Mouse (Mus musculus) liver, adult 2 months (tissue): ENCODE results near the gene Mmp20. TPM values are rescaled to one million over a fixed set of nuclear protein-coding genes. Genes with fewer than 3 reads are reported as not detected.
A peak's percentile ranks its signal among the peaks of the same experiment; 100 is the strongest.

ENCODE experiments used
- DNase-seq: peaks from one replicate; pipeline ENCODE4 v3.0.0-alpha.2; 2011; ENCODE audit warnings: low read depth, low spot score; ENCODE audit errors: extremely low read depth
- H3K27ac ChIP-seq: fragments of 200-500 bp; replicated peaks from 2 replicates; pipeline ENCODE4 v1.5.1; 2012; ENCODE audit warnings: low read depth, mild to moderate bottlenecking, control low read depth, inconsistent platforms, low read length; ENCODE audit not compliant: insufficient read depth
- H3K27me3 ChIP-seq: fragments of 200-500 bp; 2 replicates; pipeline ENCODE4 v1.6.1; 2012; ENCODE audit warnings: mild to moderate bottlenecking, moderate library complexity, low read length, inconsistent platforms; ENCODE audit not compliant: control insufficient read depth, insufficient read depth
- H3K36me3 ChIP-seq: fragments of 200-500 bp; 2 replicates; pipeline ENCODE4 v1.6.1; 2012; ENCODE audit warnings: low read length, inconsistent platforms; ENCODE audit not compliant: control insufficient read depth, insufficient read depth
- H3K4me1 ChIP-seq: fragments of 200-500 bp; 2 replicates; pipeline ENCODE4 v1.6.1; 2011; ENCODE audit warnings: low read length; ENCODE audit not compliant: control insufficient read depth, insufficient read depth
- H3K4me3 ChIP-seq: fragments of 200-500 bp; 2 replicates; pipeline ENCODE4 v1.5.1; 2011; ENCODE audit warnings: low read depth, mild to moderate bottlenecking, control low read depth, low read length, moderate library complexity; ENCODE audit not compliant: insufficient read depth
- H3K79me2 ChIP-seq: fragments of 200-500 bp; 2 replicates; pipeline ENCODE4 v1.6.1; 2012; ENCODE audit warnings: inconsistent platforms, mild to moderate bottlenecking, low read length, moderate library complexity; ENCODE audit not compliant: control insufficient read depth, insufficient read depth
- H3K9ac ChIP-seq: fragments of 200-500 bp; 2 replicates; pipeline ENCODE4 v1.6.1; 2012; ENCODE audit warnings: low read depth, mild to moderate bottlenecking, control low read depth, inconsistent platforms, low read length
- CTCF ChIP-seq: fragments of 200-500 bp; IDR thresholded peaks from 2 replicates; pipeline ENCODE4 v1.5.1; 2011; ENCODE audit warnings: low read depth, low read length, control low read depth
- POLR2A ChIP-seq: fragments of 200-500 bp; IDR thresholded peaks from 2 replicates; pipeline ENCODE4 v1.6.1; 2011; ENCODE audit warnings: low read length, control low read depth; ENCODE audit not compliant: insufficient read depth; ENCODE audit errors: extremely low read depth
- WGBS: fragments of 180-500 bp; shearing (Covaris S2); methylation state at CpG from one replicate; pipeline ENCODE4 v1.1.7; 2018; 5-methylcytosine and 5-hydroxymethylcytosine counted together
- polyA plus RNA-seq: library from polyadenylated mRNA; depleted of rRNA; stranded (reverse); fragments of >200 nt; gene quantifications from 2 replicates; pipeline ENCODE4 v1.2.3, GENCODE M21; 2012; rRNA removed
- total RNA-seq: library from RNA; depleted of rRNA; stranded (reverse); fragments of >200 nt; gene quantifications from 2 replicates; pipeline ENCODE4 v1.2.3, GENCODE M21; 2014; rRNA removed

Gene Mmp20
- total and polyA plus RNA-seq, 2 experiments, result under 0.01 TPM; not detected in 1

GRCm38 (mm10) chr9:7708698-7709097, 80.7 kb downstream of the Mmp20 start:
- no peaks in the 10 kb centered on the region for H3K79me2 ChIP-seq
- 57% methylated on average over 6 of the region's 6 CpGs for WGBS
- H3K27me3 ChIP-seq, result no peaks in the 10 kb centered on the region
- no peak overlapping the region for H3K4me3 ChIP-seq
- TF ChIP-seq POLR2A (no peak), CTCF (no peak)
- no peak overlapping the region for H3K27ac ChIP-seq
- H3K4me1 ChIP-seq, result no peaks in the 10 kb centered on the region
- H3K9ac ChIP-seq, result no peak overlapping the region
- H3K36me3 ChIP-seq, result no peaks in the 10 kb centered on the region
- DNase-seq, result no peak

- H3K36me3 ChIP-seq, result no peaks in the 10 kb centered on the region
- no peaks in the 10 kb centered on the region for H3K4me1 ChIP-seq
- WGBS, result 80% methylated on average over 4 of the region's 4 CpGs
- TF ChIP-seq POLR2A, result no peak
- no peak for TF ChIP-seq CTCF
- H3K79me2 ChIP-seq, result no peaks in the 10 kb centered on the region
- H3K27me3 ChIP-seq, result no peaks in the 10 kb centered on the region
- H3K4me3 ChIP-seq, result no peak overlapping the region
- H3K27ac ChIP-seq, result no peak overlapping the region
- H3K9ac ChIP-seq, result no peak overlapping the region
- DNase-seq, result no peak
Observed at GRCm38 (mm10) chr9:7711196-7711595, 83.2 kb downstream of the Mmp20 start.

GRCm38 (mm10) chr9:7714062-7714907, 86.3 kb downstream of the Mmp20 start:
- no peak overlapping the region for H3K27ac ChIP-seq
- WGBS, result 27% methylated on average over 4 of the region's 4 CpGs
- no peaks in the 10 kb centered on the region for H3K79me2 ChIP-seq
- TF ChIP-seq POLR2A (no peak), CTCF (peak; percentile 22; the same call in 1 of the 2 replicates)
- DNase-seq, result peak; percentile 44
- H3K36me3 ChIP-seq, result no peaks in the 10 kb centered on the region
- H3K4me1 ChIP-seq, result no peaks in the 10 kb centered on the region
- no peaks in the 10 kb centered on the region for H3K27me3 ChIP-seq
- H3K9ac ChIP-seq, result no peak overlapping the region
- H3K4me3 ChIP-seq, result no peak overlapping the region

DNA sequence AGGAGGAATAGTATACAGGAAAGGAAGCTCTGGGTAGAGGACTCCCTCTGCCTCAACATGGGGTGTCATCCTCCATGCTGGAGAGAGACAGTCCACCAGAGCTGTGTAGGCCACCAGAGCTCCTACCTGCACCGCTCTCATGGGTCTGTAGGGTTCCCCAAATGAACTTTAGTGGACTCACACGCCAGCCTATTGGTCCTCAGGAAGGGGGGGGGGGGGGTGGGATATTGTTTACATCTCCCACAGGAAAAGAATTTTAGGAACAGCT, 86.8 kb downstream of the Mmp20 start:
- H3K9ac ChIP-seq, result no peak overlapping the region
- no peaks in the 10 kb centered on the region for H3K27me3 ChIP-seq
- DNase-seq, result no peak
- no peaks in the 10 kb centered on the region for H3K79me2 ChIP-seq
- no peaks in the 10 kb centered on the region for H3K4me1 ChIP-seq
- no peak for TF ChIP-seq CTCF
- no peak for TF ChIP-seq POLR2A
- no peaks in the 10 kb centered on the region for H3K36me3 ChIP-seq
- H3K27ac ChIP-seq, result no peak overlapping the region
- H3K4me3 ChIP-seq, result no peak overlapping the region
- WGBS, result 87% methylated on average over 2 of the region's 2 CpGs

GRCm38 (mm10) chr9:7721543-7721942, 93.5 kb downstream of the Mmp20 start:
- no peaks in the 10 kb centered on the region for H3K4me1 ChIP-seq
- no peak overlapping the region for H3K27ac ChIP-seq
- no peak overlapping the region for H3K9ac ChIP-seq
- 95% methylated on average over 1 of the region's 1 CpGs for WGBS
- H3K27me3 ChIP-seq, result no peaks in the 10 kb centered on the region
- H3K79me2 ChIP-seq, result no peaks in the 10 kb centered on the region
- H3K4me3 ChIP-seq, result no peak overlapping the region
- TF ChIP-seq POLR2A (no peak), CTCF (no peak)
- no peaks in the 10 kb centered on the region for H3K36me3 ChIP-seq
- DNase-seq, result no peak

Other genes with a start within 250 kb of the Mmp20 start
- gene Mmp1b, start 240.2 kb upstream of the Mmp20 start, total RNA-seq, result not detected in 2 replicates
- not detected in 2 replicates for gene Mmp1b, start 240.2 kb upstream of the Mmp20 start, polyA plus RNA-seq
- 0.18 and 0.20 TPM in 2 replicates for gene Mmp3, start 182.4 kb upstream of the Mmp20 start, total RNA-seq
- gene Mmp3, start 182.4 kb upstream of the Mmp20 start, polyA plus RNA-seq, result 0.09 TPM in 1 of 2 replicates, not detected in the other
- gene Mmp10, start 125.9 kb upstream of the Mmp20 start, total RNA-seq, result not detected in 2 replicates
- gene Mmp10, start 125.9 kb upstream of the Mmp20 start, polyA plus RNA-seq, result not detected in 2 replicates
- under 0.01 and 0.07 TPM in 2 replicates for gene Mmp8, start 69.8 kb upstream of the Mmp20 start, total RNA-seq
- 0.09 TPM in 1 of 2 replicates, not detected in the other for gene Mmp8, start 69.8 kb upstream of the Mmp20 start, polyA plus RNA-seq
- gene Mmp27, start 56.8 kb upstream of the Mmp20 start, total RNA-seq, result 0.87 and 1.1 TPM in 2 replicates
- gene Mmp27, start 56.8 kb upstream of the Mmp20 start, polyA plus RNA-seq, result 0.07 TPM in 1 of 2 replicates, not detected in the other
- gene Mmp7, start 63.9 kb downstream of the Mmp20 start, total RNA-seq, result 0.13 and 0.55 TPM in 2 replicates
- gene Mmp7, start 63.9 kb downstream of the Mmp20 start, polyA plus RNA-seq, result not detected in 2 replicates
- gene Tmem123, start 135.8 kb downstream of the Mmp20 start, total RNA-seq, result 26.9 and 29.5 TPM in 2 replicates
- gene Tmem123, start 135.8 kb downstream of the Mmp20 start, polyA plus RNA-seq, result 15.8 and 21.3 TPM in 2 replicates
- 25.4 and 28.8 TPM in 2 replicates for gene Birc2, start 208.8 kb downstream of the Mmp20 start, total RNA-seq
- gene Birc2, start 208.8 kb downstream of the Mmp20 start, polyA plus RNA-seq, result 9.7 and 10.8 TPM in 2 replicates
- gene Birc3, start 245.0 kb downstream of the Mmp20 start, total RNA-seq, result 20.3 and 23.7 TPM in 2 replicates
- gene Birc3, start 245.0 kb downstream of the Mmp20 start, polyA plus RNA-seq, result 5.6 and 6.3 TPM in 2 replicates